Mouse (Mus musculus): ENCODE measurements around the gene Slc17a2. TPM values are rescaled to one million over a fixed set of nuclear protein-coding genes. Genes with fewer than 3 reads are reported as not detected.

Gene Slc17a2
- polyA plus RNA-seq, 1 experiment from 2014 or later, result not detected

GRCm38 (mm10) chr13:23820179-23820940 lies 13.6 kb downstream of the Slc17a2 start:
- no peaks in the 10 kb centered on the region for H3K4me1 ChIP-seq
- WGBS, result 75% methylated on average over 4 of the region's 4 CpGs
- H3K27me3 ChIP-seq, result no peaks in the 10 kb centered on the region
- H3K4me3 ChIP-seq, result no peak overlapping the region
- H3K9ac ChIP-seq (replicated peaks), result no peak overlapping the region
- no peak overlapping the region for H3K4me2 ChIP-seq (replicated peaks)
- no peak overlapping the region for H3K27ac ChIP-seq (replicated peaks)
- no peaks in the 10 kb centered on the region for H3K36me3 ChIP-seq
- no peak for ATAC-seq (replicated peaks)
- no peaks in the 10 kb centered on the region for H3K9me3 ChIP-seq

DNA sequence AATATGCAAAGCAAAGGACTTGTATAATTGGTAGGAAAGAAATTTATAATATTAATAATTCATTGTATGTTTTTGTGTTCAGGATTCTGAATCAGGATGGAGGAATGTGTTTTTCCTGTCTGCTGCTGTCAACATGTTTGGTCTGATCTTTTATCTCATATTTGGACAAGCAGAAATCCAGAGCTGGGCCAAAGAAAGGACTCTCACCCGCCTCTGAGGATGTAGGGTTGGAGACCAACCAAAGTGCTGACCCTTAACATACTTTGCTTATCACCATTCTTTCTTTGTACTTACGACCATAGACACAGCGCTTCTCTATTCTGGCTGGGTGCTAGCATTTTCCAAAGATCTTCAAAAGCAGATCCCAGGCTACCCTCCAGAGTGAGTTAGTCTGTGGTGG lies 15.4 kb downstream of the Slc17a2 start:
- Histone ChIP-seq H3K4me2 (replicated peaks) (no peak overlapping the region), H3K27ac (replicated peaks) (no peak overlapping the region), H3K36me3 (no peaks in the 10 kb centered on the region), H3K9ac (replicated peaks) (no peak overlapping the region), H3K9me3 (no peaks in the 10 kb centered on the region), H3K4me3 (no peak overlapping the region), H3K27me3 (no peaks in the 10 kb centered on the region), H3K4me1 (no peaks in the 10 kb centered on the region)
- no peak for ATAC-seq (replicated peaks)
- 85% methylated on average over 3 of the region's 3 CpGs for WGBS

DNA sequence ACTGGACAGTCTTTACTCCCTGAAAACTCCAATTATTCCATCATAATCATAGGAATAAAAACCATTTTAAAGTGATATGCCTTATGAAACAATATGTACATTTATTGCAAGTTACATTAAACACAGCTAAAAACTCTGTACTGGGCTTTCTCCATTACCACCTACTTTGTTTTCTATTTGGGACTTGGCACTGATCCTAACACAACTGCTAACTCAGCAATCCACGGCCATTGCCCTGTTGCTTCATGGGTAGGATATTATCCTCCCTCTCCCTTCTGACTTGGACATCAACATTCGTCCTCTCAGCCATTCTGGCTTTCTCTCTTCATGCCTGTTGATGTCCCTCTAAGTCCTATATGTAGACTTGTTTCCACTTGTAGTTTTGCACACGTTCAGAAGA lies 19.8 kb downstream of the Slc17a2 start:
- Histone ChIP-seq H3K4me1 (no peaks in the 10 kb centered on the region), H3K9ac (replicated peaks) (no peak overlapping the region), H3K9me3 (no peaks in the 10 kb centered on the region), H3K4me2 (replicated peaks) (no peak overlapping the region), H3K27ac (replicated peaks) (no peak overlapping the region), H3K27me3 (no peaks in the 10 kb centered on the region), H3K36me3 (no peaks in the 10 kb centered on the region), H3K4me3 (no peak overlapping the region)
- WGBS, result 73% methylated on average over 3 of the region's 3 CpGs
- no peak for ATAC-seq (replicated peaks)

DNA sequence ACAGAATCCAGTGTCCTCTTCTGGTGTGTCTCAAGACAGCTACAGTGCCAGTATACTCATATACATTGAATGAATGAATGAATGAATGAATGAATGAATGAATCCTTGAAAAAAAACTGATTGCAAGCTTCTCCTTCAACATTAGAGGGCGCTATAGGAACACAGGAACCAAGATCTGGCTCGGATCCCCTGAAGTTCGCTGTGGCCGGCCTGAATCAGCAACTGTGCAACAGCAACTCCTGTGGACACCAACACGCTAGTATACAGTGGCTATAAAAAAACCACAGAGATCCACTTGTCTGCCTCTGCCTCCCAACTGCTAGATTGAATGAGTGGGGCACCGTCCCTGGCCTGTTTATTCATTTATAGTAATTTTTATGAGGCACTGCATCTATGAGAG lies 26.3 kb downstream of the Slc17a2 start:
- Histone ChIP-seq H3K27ac (replicated peaks) (no peak overlapping the region), H3K4me2 (replicated peaks) (no peak overlapping the region), H3K4me1 (no peaks in the 10 kb centered on the region), H3K9me3 (no peaks in the 10 kb centered on the region), H3K36me3 (no peaks in the 10 kb centered on the region), H3K4me3 (no peak overlapping the region), H3K9ac (replicated peaks) (no peak overlapping the region), H3K27me3 (no peaks in the 10 kb centered on the region)
- no peak for ATAC-seq (replicated peaks)
- 18% methylated on average over 6 of the region's 6 CpGs for WGBS

DNA sequence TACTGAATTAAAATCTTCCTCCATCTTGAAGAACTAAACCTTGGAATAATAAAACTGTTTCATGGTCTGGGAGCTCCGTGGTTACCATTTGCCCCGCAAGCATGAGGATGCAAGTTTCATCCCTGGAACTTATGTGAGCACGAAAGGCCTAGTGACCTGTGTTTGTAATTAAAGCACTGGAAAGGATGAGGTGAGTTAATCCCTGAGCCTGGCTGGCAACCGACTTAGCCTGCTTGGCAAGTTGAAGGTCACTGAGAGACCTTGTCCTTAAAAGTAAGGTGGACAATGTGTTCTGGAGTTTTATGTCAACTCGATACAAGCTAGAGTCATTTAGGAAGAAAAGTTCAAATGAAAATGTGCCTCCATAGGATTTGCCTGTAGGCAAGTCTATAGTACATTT lies 28.0 kb downstream of the Slc17a2 start:
- no peak for ATAC-seq (replicated peaks)
- Histone ChIP-seq H3K27me3 (no peaks in the 10 kb centered on the region), H3K9ac (replicated peaks) (no peak overlapping the region), H3K27ac (replicated peaks) (no peak overlapping the region), H3K9me3 (no peaks in the 10 kb centered on the region), H3K4me1 (no peaks in the 10 kb centered on the region), H3K36me3 (no peaks in the 10 kb centered on the region), H3K4me2 (replicated peaks) (no peak overlapping the region), H3K4me3 (no peak overlapping the region)
- WGBS, result 86% methylated on average over 5 of the region's 5 CpGs

DNA sequence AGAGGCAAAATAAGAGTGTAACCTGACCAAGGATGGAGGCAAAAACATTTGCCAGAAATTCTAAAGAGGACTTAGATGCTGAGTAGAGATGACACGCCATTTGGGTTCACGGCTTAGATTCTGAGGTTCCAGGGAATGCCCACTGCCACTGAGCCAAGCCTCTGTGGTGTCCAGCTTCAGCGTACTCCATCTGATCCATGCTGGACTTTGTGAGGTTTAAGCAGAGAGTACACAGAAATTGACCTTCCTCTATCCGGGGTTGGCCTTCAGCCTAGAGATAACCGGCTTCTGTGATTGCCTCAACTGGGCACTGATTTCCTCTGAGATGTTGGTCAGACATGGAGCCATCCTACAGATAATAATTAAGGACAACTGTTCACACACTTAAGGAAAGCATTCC lies 29.8 kb downstream of the Slc17a2 start:
- Histone ChIP-seq H3K4me3 (no peak overlapping the region), H3K4me2 (replicated peaks) (no peak overlapping the region), H3K27ac (replicated peaks) (no peak overlapping the region), H3K9ac (replicated peaks) (no peak overlapping the region), H3K9me3 (no peaks in the 10 kb centered on the region), H3K36me3 (no peaks in the 10 kb centered on the region), H3K27me3 (no peaks in the 10 kb centered on the region), H3K4me1 (no peaks in the 10 kb centered on the region)
- no peak for ATAC-seq (replicated peaks)
- 93% methylated on average over 5 of the region's 5 CpGs for WGBS

- no peak within 1 kb of the TSS for H3K9ac ChIP-seq (replicated peaks)
- H3K9me3 ChIP-seq, result no peaks in the 10 kb centered on the region
- no peaks in the 10 kb centered on the region for H3K4me1 ChIP-seq
- no peak within 1 kb of the TSS for H3K4me2 ChIP-seq (replicated peaks)
- no peaks in the 10 kb centered on the region for H3K27me3 ChIP-seq
- H3K36me3 ChIP-seq, result no peaks in the 10 kb centered on the region
- no peak for ATAC-seq (replicated peaks)
- H3K27ac ChIP-seq (replicated peaks), result no peak within 1 kb of the TSS
- 84% methylated on average over 2 of the region's 2 CpGs for WGBS
- no peak within 1 kb of the TSS for H3K4me3 ChIP-seq
Observed at GRCm38 (mm10) chr13:23839308-23839707, 32.5 kb downstream of the Slc17a2 start, which contains the start of gene Slc17a3. Gene Slc17a3, plus strand, starts transcription at chr13:23839434.

- no peaks in the 10 kb centered on the region for H3K4me1 ChIP-seq
- no peak overlapping the region for H3K4me2 ChIP-seq (replicated peaks)
- H3K9ac ChIP-seq (replicated peaks), result no peak overlapping the region
- H3K27me3 ChIP-seq, result no peaks in the 10 kb centered on the region
- H3K9me3 ChIP-seq, result no peaks in the 10 kb centered on the region
- H3K27ac ChIP-seq (replicated peaks), result no peak overlapping the region
- H3K4me3 ChIP-seq, result no peak overlapping the region
- WGBS, result 33% methylated on average over 4 of the region's 4 CpGs
- H3K36me3 ChIP-seq, result no peaks in the 10 kb centered on the region
- no peak for ATAC-seq (replicated peaks)
Observed at GRCm38 (mm10) chr13:23845851-23846250, 39.1 kb downstream of the Slc17a2 start.

- no peak overlapping the region for H3K4me3 ChIP-seq
- no peak overlapping the region for H3K9ac ChIP-seq (replicated peaks)
- H3K9me3 ChIP-seq, result no peaks in the 10 kb centered on the region
- no peak overlapping the region for H3K27ac ChIP-seq (replicated peaks)
- no peaks in the 10 kb centered on the region for H3K36me3 ChIP-seq
- 86% methylated on average over 2 of the region's 2 CpGs for WGBS
- no peaks in the 10 kb centered on the region for H3K27me3 ChIP-seq
- H3K4me1 ChIP-seq, result no peaks in the 10 kb centered on the region
- no peak overlapping the region for H3K4me2 ChIP-seq (replicated peaks)
- ATAC-seq (replicated peaks), result no peak
Observed at GRCm38 (mm10) chr13:23849299-23849698, 42.5 kb downstream of the Slc17a2 start.

- H3K9me3 ChIP-seq, result no peaks in the 10 kb centered on the region
- H3K27me3 ChIP-seq, result no peaks in the 10 kb centered on the region
- H3K4me3 ChIP-seq, result no peak overlapping the region
- no peak overlapping the region for H3K27ac ChIP-seq (replicated peaks)
- H3K36me3 ChIP-seq, result no peaks in the 10 kb centered on the region
- no peak overlapping the region for H3K9ac ChIP-seq (replicated peaks)
- 69% methylated on average over 3 of the region's 3 CpGs for WGBS
- H3K4me1 ChIP-seq, result no peaks in the 10 kb centered on the region
- H3K4me2 ChIP-seq (replicated peaks), result no peak overlapping the region
- ATAC-seq (replicated peaks), result no peak
Observed at GRCm38 (mm10) chr13:23856401-23856800, 49.6 kb downstream of the Slc17a2 start.

DNA sequence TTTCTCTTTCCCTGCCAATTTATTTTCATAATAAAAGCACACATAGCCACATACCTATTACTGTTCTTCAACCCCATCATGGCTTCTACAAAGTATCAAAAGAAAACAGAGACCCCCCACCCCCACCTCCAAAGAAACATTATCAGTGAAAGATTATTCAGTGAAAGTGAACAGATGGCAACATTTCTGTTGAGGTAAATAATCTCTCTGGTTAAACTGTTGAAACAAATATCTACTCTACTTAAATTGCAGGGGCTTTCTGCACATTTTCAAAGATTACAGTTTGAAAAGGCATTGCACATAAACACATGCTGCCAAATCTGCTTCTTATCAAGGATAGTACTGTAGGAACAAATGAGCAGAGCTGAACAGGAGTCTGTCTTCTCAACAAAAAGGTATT lies 55.0 kb downstream of the Slc17a2 start:
- no peaks in the 10 kb centered on the region for H3K9me3 ChIP-seq
- no peak overlapping the region for H3K27ac ChIP-seq (replicated peaks)
- no peak overlapping the region for H3K4me3 ChIP-seq
- no peaks in the 10 kb centered on the region for H3K4me1 ChIP-seq
- no peak overlapping the region for H3K4me2 ChIP-seq (replicated peaks)
- ATAC-seq (replicated peaks), result no peak
- no peaks in the 10 kb centered on the region for H3K27me3 ChIP-seq
- H3K9ac ChIP-seq (replicated peaks), result no peak overlapping the region
- no peaks in the 10 kb centered on the region for H3K36me3 ChIP-seq

DNA sequence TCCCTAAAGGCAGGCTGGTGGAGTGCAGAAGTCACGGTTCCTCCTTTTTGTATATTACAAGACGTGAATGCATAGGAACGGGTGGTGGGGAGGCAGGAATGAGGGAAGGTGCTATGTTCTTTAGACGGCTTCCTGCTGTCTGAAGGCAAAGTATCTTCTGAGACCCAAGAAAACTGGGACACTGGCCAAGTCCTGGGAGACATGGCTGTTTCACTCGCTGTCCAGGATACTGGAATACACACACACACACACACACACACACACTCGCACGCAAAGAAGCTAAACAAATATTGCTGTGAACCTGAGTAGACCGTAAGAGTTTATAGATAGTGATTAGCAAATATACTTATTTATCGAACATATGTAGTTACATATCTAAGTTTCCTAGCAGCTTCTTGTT lies 57.9 kb downstream of the Slc17a2 start:
- H3K4me2 ChIP-seq (replicated peaks), result no peak overlapping the region
- ATAC-seq (replicated peaks), result no peak
- no peak overlapping the region for H3K27ac ChIP-seq (replicated peaks)
- H3K9me3 ChIP-seq, result no peaks in the 10 kb centered on the region
- no peak overlapping the region for H3K4me3 ChIP-seq
- no peaks in the 10 kb centered on the region for H3K27me3 ChIP-seq
- no peaks in the 10 kb centered on the region for H3K4me1 ChIP-seq
- WGBS, result 83% methylated on average over 9 of the region's 9 CpGs
- H3K36me3 ChIP-seq, result no peaks in the 10 kb centered on the region
- no peak overlapping the region for H3K9ac ChIP-seq (replicated peaks)

DNA sequence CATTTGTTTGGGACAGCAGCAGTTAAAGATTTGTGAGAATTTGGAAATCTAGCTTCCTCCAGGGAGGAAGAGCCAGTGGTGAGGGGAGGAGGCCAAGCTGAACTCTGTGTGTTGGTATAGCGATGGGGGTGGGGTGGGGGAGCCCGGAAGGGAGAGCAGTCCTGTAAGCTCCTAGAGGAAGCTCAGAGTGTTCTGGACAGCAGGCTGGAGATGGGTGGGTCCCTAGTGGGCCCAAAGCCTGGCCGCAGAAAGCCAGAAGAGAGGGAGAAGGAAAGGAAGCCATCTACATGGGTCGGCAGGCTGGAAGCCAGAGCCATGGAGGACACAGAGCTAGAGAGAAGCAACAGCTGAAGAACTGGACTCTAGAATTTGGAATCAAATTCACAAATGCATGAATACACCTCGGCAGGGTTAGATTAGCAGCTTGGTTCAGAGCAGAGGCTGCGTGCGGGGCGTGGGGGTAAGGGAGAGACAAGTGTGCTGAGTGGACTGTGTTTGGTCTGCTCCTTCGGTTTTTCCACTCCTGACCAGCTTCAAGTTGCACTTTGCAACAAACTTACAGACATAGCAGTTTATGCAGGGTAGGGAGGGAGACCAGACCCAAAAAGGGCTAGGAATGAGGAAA lies 59.4 kb downstream of the Slc17a2 start:
- Histone ChIP-seq H3K9me3 (no peaks in the 10 kb centered on the region), H3K9ac (replicated peaks) (no peak overlapping the region), H3K36me3 (no peaks in the 10 kb centered on the region), H3K4me2 (replicated peaks) (no peak overlapping the region), H3K4me1 (no peaks in the 10 kb centered on the region), H3K4me3 (no peak overlapping the region), H3K27ac (replicated peaks) (no peak overlapping the region), H3K27me3 (no peaks in the 10 kb centered on the region)
- 85% methylated on average over 9 of the region's 9 CpGs for WGBS
- ATAC-seq (replicated peaks), result no peak

All from forebrain, embryonic 15.5 days (tissue).